Mouse (Mus musculus) layer of hippocampus, adult 11-12 months (tissue): ENCODE measurements at regions not wholly inside any gene's neighbourhood (a gene's known extent, or its start where the extent isn't known, plus 50 kb on each side); places are given as distances from the start of the nearest gene placed in this dataset.

ENCODE experiments used
- DNase-seq: peaks from one replicate; pipeline ENCODE4 v3.0.0; 2022; ENCODE audit warnings: low spot score

- DNase-seq = no peak
Measured at GRCm38 (mm10) chr3:31389955-31390354, 79.8 kb upstream of the Slc7a14 start.

- no peak for DNase-seq
Measured at GRCm38 (mm10) chr3:31375678-31376077, 65.5 kb upstream of the Slc7a14 start.

- DNase-seq = no peak
Measured at GRCm38 (mm10) chr3:31374061-31374460, 63.9 kb upstream of the Slc7a14 start.

- no peak for DNase-seq
Measured at GRCm38 (mm10) chr3:31368259-31368658, 58.1 kb upstream of the Slc7a14 start.
